Mouse (Mus musculus): ENCODE measurements around the gene Tubgcp4. TPM values are rescaled to one million over a fixed set of nuclear protein-coding genes. Genes with fewer than 3 reads are reported as not detected.
"Not testable (repeated sequence)": the region's sequence is repeated elsewhere in the genome, so short reads cannot be mapped to it uniquely, and the experiment has no call there.

Tubgcp4 gene
- 78.0 and 82.8 TPM in 2 replicates for polyA plus RNA-seq (2016; fragmentation: Nextera tagmentation; extraction: Ambion mirVana)

DNA sequence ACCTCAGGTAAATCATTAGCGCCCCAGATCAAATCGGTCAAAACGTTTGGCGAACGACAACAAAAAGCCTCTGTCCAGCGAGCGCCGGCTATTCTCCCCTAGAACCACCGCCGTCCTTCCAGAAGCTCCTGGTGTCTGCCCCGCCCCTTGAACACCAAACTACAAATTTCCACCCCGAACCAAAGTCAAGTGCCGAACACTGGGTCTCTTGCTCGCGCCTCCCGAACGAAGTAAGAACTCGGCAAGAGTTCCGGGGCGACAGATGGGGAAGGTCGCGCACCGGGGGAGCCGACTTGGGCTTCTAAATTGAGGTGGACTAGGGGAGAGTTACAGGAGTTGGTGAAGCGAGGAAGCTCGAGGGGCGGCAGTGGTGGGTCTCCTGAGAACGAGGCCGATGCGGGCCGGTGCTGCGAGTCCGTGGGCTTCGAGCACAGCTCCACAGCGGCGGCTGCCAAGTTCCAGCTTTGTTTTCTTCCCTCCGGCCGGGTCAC is at the start of gene Tubgcp4:
TSS of gene Tubgcp4 (plus strand) at position 174 of the 491 bp plus-strand sequence.
- Histone ChIP-seq H3K36me3 (peaks cover 46% of the 10 kb centered on the region), H3K9me3 (replicated peaks) (no peaks in the 10 kb centered on the region), H3K27ac (peak within 1 kb of the TSS; percentile 91), H3K4me1 (peaks cover 23% of the 10 kb centered on the region), H3K4me3 (peak within 1 kb of the TSS; percentile 78), H3K27me3 (ENCODE audit: low read depth, poor library complexity, severe bottlenecking) (no peaks in the 10 kb centered on the region)
- WGBS: under 1% methylated on average over 38 of the region's 38 CpGs
- no peak for DNase-seq (ENCODE audit: low spot score)

DNA sequence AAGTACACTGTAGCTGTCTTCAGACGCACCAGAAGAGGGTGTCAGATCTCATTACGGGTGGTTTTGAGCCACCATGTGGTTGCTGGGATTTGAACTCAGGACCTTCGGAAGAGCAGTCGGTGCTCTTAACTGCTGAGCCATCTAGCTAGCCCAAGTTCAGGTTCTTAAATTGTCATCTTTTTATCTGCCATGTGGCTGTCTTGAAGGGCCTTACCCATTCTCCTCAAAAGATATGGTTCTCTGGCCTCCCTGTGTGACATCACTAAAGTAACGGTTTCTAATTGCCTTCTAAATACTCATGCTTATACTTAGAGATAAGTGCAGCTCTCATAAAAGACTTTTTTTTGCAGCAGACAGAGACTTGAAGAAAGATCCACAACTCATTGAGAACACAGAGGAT is 44.2 kb upstream of the Tubgcp4 start:
- not testable (repeated sequence) for H3K4me3 ChIP-seq; H3K36me3 ChIP-seq; DNase-seq (ENCODE audit: low spot score); H3K9me3 ChIP-seq (replicated peaks); H3K4me1 ChIP-seq; H3K27ac ChIP-seq; H3K27me3 ChIP-seq (ENCODE audit: low read depth, poor library complexity, severe bottlenecking)
- 91% methylated on average over 5 of the region's 5 CpGs for WGBS

DNA sequence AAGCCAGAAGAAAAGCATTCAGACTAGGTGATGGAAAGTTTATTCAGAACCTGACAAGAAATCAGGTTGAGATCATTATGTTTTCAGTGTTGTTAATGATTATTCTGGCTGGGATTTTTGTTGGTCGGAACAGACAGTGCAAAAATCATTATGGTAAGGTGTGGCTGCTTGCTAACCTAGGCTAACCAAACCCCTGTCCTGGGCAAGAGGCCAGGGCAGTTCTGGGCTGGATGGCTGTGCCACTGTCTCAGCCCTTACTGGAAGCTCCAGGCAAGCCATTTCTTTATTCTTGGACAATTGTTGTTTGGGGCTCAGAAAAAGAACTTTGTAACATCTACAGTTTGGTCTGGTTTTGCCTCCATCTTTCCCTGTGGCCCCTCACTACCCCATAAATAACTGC is 42.9 kb upstream of the Tubgcp4 start:
- Histone ChIP-seq H3K27ac (no peak overlapping the region), H3K27me3 (ENCODE audit: low read depth, poor library complexity, severe bottlenecking) (no peaks in the 10 kb centered on the region), H3K9me3 (replicated peaks) (no peaks in the 10 kb centered on the region), H3K36me3 (no peaks in the 10 kb centered on the region), H3K4me1 (no peaks in the 10 kb centered on the region), H3K4me3 (no peak overlapping the region)
- no peak for DNase-seq (ENCODE audit: low spot score)
- WGBS: 85% methylated on average over 1 of the region's 1 CpGs

DNA sequence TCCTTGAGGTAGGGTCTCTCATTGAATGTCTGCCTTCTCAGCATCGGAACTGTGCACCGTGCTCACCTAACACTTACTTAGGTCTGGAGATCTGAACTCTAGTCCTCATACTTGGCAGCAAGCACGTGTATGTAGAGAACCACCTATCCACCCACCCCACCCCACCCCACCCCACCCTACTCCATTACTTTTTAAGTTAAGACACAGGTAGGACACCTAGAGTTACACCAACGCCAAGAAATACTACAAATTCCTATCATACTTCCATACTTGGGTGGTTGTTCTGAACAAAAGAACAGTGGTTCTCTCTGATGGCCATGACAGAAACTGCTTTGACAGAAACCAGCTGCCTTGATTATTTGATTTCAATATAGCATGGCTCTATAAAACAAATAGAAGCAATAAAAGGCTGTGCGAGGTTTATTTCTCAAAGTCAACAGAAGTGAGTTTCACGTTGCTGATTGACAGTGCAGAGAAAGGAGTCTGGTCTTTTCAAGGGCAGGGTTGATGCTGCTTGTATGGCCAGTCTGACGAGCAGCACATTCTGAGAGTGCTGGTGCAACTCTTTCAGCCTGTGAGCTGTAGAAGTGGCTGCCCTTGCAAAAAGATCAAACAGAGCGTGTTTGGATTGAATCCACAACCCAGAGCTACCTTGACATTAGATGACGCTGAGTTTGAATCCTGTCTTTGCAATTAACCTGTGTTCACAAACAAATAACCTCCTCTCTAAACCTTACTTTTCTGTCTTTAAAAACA is 41.4 kb upstream of the Tubgcp4 start:
- Histone ChIP-seq H3K27ac (no peak overlapping the region), H3K27me3 (ENCODE audit: low read depth, poor library complexity, severe bottlenecking) (no peaks in the 10 kb centered on the region), H3K9me3 (replicated peaks) (no peaks in the 10 kb centered on the region), H3K36me3 (no peaks in the 10 kb centered on the region), H3K4me3 (no peak overlapping the region), H3K4me1 (no peaks in the 10 kb centered on the region)
- 77% methylated on average over 9 of the region's 9 CpGs for WGBS
- no peak for DNase-seq (ENCODE audit: low spot score)

DNA sequence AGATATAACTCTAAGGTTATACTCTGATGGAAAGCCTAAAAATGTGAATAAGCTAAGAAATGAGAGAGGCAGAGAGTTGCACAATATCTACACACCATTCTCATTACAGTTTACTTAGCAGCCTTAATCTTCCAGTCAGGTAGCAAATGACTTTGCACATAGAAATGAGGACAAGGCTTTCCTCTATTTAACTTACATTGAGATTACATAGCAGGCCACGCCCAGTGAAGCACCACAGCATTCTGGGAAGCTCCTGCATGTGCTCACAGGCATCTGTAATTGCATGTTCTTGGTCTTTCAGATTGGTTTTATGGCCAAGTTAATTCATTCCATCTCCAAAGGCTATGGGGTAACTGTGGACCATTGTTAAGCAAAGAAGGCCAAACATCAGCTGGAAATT is 37.6 kb upstream of the Tubgcp4 start:
- Histone ChIP-seq H3K27ac (no peak overlapping the region), H3K4me3 (no peak overlapping the region), H3K9me3 (replicated peaks) (no peaks in the 10 kb centered on the region), H3K27me3 (ENCODE audit: low read depth, poor library complexity, severe bottlenecking) (no peaks in the 10 kb centered on the region), H3K36me3 (peaks cover 11% of the 10 kb centered on the region), H3K4me1 (no peaks in the 10 kb centered on the region)
- no peak for DNase-seq (ENCODE audit: low spot score)
- 91% methylated on average over 1 of the region's 1 CpGs for WGBS

DNA sequence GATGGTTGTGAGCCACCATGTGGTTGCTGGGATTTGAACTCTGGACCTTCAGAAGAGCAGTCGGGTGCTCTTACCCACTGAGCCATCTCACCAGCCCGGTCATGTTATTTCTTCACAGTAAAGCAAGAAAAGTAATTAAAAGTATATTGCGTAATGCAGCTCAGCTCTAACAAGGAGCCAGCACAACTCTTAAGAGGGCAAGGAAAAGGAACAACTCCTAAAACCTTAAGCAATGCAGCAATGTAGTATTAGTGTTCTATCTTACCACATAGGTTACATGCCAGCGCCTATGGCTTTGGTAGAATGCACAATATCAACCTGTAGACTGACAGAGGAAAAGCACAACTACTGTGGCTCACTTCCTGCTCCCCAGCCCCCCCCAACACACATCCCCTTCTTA is 33.1 kb upstream of the Tubgcp4 start:
- 98% methylated on average over 4 of the region's 4 CpGs for WGBS
- Histone ChIP-seq H3K27ac (no peak overlapping the region), H3K9me3 (replicated peaks) (peaks cover 3% of the 10 kb centered on the region; the same call in 1 of the 2 replicates)

DNA sequence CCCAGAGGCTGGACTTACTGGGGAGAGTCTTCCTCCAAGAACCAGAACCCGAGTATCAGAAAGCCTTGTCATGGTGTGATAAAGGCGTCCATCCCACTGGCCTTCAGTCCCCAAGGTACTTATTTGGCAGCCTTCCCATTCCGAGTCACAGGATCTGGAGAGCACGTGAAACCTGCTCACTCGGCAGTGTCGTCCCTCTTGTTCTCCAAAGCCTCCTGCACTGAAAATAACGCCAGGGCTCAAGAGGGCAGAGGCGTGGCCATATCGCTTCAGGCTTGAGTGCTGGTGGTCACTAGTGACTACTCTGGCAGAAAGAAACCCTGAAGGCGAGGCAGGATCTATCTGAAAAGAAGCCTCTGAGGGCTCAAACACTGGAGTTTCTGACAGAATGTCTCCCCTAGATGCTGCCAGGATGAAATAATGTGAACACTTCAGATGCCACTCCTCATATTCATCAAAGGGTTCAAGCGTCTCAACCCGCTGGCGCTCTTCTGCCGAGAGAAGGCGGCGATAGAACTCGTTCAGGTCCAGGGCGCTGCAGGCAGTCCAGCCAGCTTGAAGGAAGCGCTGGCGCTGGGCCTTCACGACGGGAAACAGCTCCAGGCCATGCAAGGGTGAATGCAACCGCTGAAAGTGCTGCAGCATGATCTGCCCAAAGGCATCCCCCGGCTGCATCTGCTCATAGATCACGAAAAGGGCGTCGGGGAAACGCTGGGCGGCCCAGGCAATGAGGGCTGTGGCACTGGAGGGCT is 31.0 kb upstream of the Tubgcp4 start:
- Histone ChIP-seq H3K9me3 (replicated peaks) (peaks cover 3% of the 10 kb centered on the region; the same call in 1 of the 2 replicates), H3K4me3 (peak overlapping the region; percentile 76), H3K27me3 (ENCODE audit: low read depth, poor library complexity, severe bottlenecking) (no peaks in the 10 kb centered on the region), H3K36me3 (peaks cover 40% of the 10 kb centered on the region), H3K4me1 (peaks cover 23% of the 10 kb centered on the region), H3K27ac (peak overlapping the region; percentile 97)
- DNase-seq (ENCODE audit: low spot score): no peak
- 59% methylated on average over 29 of the region's 29 CpGs for WGBS

More for the DNA sequence above, 33.1 kb upstream of the Tubgcp4 start:
- Histone ChIP-seq H3K4me1 (peaks cover 23% of the 10 kb centered on the region), H3K4me3 (no peak overlapping the region), H3K27me3 (ENCODE audit: low read depth, poor library complexity, severe bottlenecking) (no peaks in the 10 kb centered on the region), H3K36me3 (peaks cover 30% of the 10 kb centered on the region)
- no peak for DNase-seq (ENCODE audit: low spot score)

DNA sequence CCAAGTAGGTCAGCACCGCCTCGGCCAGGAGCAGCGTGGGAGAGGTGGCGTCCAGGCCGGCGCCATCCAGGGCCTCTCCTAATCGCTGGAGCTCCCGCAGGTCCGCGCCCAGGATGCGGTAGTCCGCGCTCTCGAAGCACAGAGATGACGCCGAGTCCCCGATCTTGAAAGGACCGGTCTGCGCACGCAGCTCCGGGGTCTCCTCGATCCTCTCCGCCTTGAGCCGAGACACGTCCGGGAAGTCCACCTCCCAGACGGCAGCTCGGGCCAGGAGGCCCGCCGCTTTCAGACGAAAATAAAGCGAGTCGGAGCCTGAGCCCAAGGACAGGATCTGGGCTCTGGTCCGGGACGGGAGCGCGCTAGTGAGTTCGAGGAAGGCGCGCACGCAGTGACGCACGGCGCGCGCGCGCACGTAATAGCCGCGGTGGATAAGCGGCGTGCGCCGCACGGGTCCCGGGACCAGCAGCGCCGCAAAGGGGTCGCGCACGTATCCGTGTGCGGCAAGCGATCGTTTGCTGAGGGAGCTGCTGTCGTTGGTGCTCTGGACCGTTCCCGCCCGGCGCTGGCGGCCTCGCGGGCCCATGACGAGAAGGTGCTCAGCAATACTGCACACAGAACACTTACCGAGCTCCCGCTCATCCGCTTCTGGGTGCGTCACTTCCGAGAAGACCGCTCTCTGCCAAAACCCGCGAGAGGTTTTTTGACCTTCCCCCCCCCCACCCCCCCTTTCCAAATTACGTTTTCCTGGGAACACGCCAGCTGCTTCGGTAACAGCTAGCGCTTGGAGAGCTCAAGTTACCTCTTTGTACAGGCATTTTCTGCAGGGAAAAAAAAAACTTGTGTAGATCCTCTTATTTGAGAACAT is 30.2 kb upstream of the Tubgcp4 start, which contains the start of the genes Adal and Lcmt2:
TSS of gene Adal (plus strand) at position 411 of the 865 bp plus-strand sequence.
TSS of gene Lcmt2 (minus strand) at position 636 of the 865 bp plus-strand sequence.
- H3K27ac ChIP-seq: peak within 1 kb of the TSS; percentile 97
- peaks cover 42% of the 10 kb centered on the region for H3K36me3 ChIP-seq
- no peaks in the 10 kb centered on the region for H3K27me3 ChIP-seq (ENCODE audit: low read depth, poor library complexity, severe bottlenecking)
- under 1% methylated on average over 87 of the region's 87 CpGs for WGBS
- peaks cover 23% of the 10 kb centered on the region for H3K4me1 ChIP-seq
- peak within 1 kb of the TSS; percentile 76 for H3K4me3 ChIP-seq
- peaks cover 3% of the 10 kb centered on the region; the same call in 1 of the 2 replicates for H3K9me3 ChIP-seq (replicated peaks)
- peak; percentile 93 for DNase-seq (ENCODE audit: low spot score)

DNA sequence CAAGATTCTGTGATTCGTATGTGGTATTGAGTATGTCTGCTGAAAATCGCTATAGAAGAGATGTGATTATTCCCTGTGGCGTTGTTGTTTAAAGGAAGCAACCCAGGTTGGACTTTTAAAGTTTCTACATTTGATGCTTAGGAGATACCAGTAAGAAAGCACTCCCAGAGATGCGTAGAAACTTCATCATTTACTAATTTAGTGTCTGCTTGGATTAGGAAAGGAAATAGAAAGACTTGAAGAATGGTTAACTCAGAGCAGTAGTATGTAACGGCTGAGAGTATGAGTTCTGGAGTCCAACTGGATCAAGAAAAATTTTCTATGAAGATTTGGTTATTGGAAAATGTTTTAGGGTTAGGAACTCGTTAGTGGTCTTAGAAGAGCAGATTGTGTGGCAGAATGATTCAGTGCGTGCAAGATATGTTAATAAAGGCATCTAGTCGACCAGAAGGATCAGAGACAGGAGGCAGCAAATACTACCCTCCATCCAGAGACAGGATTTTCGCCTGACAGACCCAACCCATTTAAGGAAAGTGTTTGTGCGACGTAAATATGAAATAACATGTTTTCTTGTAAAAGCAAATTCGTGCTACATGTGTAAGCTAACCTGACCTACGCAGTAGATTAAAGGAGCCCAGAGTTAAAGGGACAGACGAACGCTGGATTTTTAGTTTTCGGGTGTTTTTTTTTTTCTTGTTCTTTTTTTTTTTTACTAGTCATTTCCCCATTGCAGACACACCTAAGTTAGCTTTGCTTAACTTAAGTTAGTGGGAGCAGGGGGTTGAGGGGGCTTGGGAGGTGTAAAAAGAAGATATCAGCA is 29.0 kb upstream of the Tubgcp4 start:
- Histone ChIP-seq H3K4me3 (peak overlapping the region; percentile 76), H3K36me3 (peaks cover 45% of the 10 kb centered on the region), H3K4me1 (peaks cover 23% of the 10 kb centered on the region), H3K27me3 (ENCODE audit: low read depth, poor library complexity, severe bottlenecking) (no peaks in the 10 kb centered on the region), H3K9me3 (replicated peaks) (peaks cover 3% of the 10 kb centered on the region; the same call in 1 of the 2 replicates), H3K27ac (peak overlapping the region; percentile 97)
- WGBS: 81% methylated on average over 16 of the region's 16 CpGs
- no peak for DNase-seq (ENCODE audit: low spot score)

DNA sequence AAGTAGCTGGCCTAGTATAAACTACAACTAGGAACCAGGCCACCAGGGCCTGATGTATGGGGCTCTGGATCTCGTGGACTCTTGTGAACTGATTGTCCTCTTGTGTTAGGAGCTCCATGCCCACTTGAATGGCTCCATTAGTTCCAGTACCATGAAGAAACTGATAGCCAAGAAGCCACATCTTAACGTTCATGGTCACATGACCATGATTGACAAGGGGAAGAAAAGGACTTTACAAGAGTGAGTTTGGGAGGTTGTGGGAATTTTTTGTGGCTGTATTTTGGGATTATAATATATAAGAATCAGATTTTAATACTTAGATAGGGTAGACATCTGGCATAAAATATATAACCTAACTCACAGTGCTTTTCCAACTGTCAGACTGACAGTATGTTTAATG is 28.0 kb upstream of the Tubgcp4 start:
- H3K36me3 ChIP-seq: peaks cover 45% of the 10 kb centered on the region
- peaks cover 3% of the 10 kb centered on the region; the same call in 1 of the 2 replicates for H3K9me3 ChIP-seq (replicated peaks)
- no peaks in the 10 kb centered on the region for H3K27me3 ChIP-seq (ENCODE audit: low read depth, poor library complexity, severe bottlenecking)
- no peak overlapping the region for H3K27ac ChIP-seq
- peaks cover 23% of the 10 kb centered on the region for H3K4me1 ChIP-seq
- WGBS: 91% methylated on average over 2 of the region's 2 CpGs
- no peak for DNase-seq (ENCODE audit: low spot score)
- H3K4me3 ChIP-seq: no peak overlapping the region

DNA sequence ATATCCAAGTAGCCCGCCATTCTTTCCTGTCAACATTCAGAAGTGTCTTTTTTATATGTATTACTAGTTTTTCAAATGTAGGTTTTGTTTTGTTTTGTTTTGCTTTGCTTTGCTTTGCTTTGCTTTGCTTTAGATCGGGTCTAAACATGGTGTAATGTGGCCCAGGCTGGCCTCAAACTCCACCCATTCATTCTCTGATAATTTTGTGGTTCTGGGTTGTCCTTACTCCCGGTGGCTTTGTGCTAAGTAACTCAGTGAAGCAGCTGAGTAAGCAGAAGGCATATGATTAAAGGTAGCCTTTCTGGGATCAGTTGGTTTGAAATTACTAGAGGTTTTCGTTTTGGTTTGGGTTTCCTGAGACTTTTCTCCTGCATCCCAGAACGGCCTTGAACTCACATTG is 20.8 kb upstream of the Tubgcp4 start:
- Histone ChIP-seq H3K4me1 (no peaks in the 10 kb centered on the region), H3K36me3 (peaks cover 46% of the 10 kb centered on the region), H3K27ac (no peak overlapping the region), H3K4me3 (no peak overlapping the region), H3K27me3 (ENCODE audit: low read depth, poor library complexity, severe bottlenecking) (no peaks in the 10 kb centered on the region), H3K9me3 (replicated peaks) (no peaks in the 10 kb centered on the region)
- WGBS: 87% methylated on average over 5 of the region's 5 CpGs
- no peak for DNase-seq (ENCODE audit: low spot score)

DNA sequence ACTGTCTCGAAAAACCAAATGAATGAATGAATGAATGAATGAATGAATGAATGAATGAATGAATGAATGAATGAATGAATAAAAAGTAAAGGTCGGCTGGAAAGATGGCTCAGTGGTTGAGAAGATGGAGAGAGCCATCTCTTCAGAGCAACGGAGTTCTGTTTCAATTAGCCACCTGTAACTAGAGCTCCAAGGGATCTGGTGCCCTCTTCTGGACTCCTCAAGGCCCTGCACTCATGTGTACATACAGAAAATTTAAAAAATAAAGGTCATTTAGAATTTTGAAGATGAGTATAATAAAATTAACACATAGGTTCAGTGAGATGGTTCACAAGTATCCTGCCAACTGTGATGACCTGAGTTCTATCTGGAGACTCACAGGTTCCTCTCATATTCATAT is 17.4 kb upstream of the Tubgcp4 start:
- 90% methylated on average over 3 of the region's 3 CpGs for WGBS
- H3K9me3 ChIP-seq (replicated peaks): no peaks in the 10 kb centered on the region
- no peak overlapping the region for H3K27ac ChIP-seq
- no peaks in the 10 kb centered on the region for H3K4me1 ChIP-seq
- no peak overlapping the region for H3K4me3 ChIP-seq
- no peak for DNase-seq (ENCODE audit: low spot score)
- peaks cover 48% of the 10 kb centered on the region for H3K36me3 ChIP-seq
- no peaks in the 10 kb centered on the region for H3K27me3 ChIP-seq (ENCODE audit: low read depth, poor library complexity, severe bottlenecking)
